Mouse (Mus musculus): ENCODE measurements at regions not wholly inside any gene's neighbourhood (a gene's known extent, or its start where the extent isn't known, plus 50 kb on each side); places are given as distances from the start of the nearest gene placed in this dataset.

DNA sequence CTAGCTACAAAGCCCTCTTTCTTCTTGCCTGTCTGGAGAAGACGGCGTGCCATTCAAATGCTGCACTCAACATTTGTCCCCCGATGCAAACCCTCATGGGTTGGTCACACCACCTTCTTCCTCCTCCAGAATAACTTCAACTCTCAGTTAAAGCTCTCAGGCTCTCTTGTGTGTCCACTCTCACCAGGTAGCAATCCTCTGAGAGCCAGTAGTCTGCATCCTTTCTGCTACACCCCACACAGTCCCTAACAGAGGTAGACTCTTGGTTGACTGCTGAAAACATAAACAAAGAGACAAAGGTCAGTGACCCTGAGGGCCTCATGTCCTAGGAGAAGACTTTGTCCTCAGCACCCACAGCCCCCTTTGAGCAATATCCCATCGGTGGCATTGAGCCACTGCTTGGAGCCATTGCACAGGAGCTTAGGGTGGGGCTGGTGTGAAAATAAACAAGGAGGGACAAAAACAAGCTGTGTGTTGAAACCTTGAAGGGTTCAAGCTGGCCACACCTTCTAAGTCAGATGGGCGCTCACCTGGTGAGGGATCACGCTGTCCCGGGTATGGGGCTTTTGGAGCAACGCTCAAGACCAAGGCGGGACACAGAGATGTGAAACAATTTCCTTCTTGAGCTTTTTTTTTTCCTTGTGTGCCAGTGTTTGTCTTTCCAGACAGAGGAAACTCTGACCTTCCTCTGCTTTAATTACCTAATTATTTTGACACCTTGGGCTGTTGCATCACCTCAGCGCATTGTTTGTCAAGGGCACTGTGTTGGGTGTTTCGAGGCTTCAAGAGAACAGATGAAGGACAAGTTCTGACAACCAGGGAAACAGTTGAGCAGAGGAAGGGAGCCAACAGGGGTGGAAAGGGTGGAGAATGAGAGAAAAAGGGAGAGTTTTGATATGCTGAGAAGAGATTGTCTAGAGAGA lies 101.4 kb upstream of the Bcl6 start:
- no peak for TF ChIP-seq CTCF (IDR thresholded peaks at IDR 0.05; ENCODE audit: low read depth, low read length)
- no peak for TF ChIP-seq POLR2A (IDR thresholded peaks at IDR 0.05; ENCODE audit: insufficient read depth, low read length)
- TF ChIP-seq EP300 (IDR thresholded peaks at IDR 0.05; ENCODE audit: insufficient read depth, low read depth, low read length): no peak

All from ES-Bruce4 (cell line).